Comparison of ENCODE assay signal across 9 mouse cellular contexts in the genomic region with DNA sequence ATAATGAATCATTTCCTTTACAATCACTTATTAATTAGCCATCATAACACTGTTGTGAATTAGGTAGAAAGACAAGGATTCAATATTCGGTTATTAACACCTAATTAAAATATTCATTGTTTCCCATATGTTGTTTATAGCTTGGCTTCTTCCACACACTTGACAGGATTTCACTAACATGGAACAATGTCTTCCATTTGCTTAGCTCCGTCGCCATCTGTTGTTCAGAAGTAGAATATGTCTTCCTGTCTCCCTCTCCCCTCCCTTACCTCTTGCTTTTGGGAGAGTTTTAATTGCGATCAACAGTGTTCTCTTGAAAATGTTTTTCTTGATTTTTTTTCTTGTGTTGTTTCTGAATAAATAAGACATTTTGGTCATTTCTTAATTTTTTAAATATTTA. TPM values are rescaled to one million over a fixed set of nuclear protein-coding genes. Genes with fewer than 3 reads are reported as not detected.
DNase-seq lines count a peak whose midpoint lies in the region; ATAC-seq and TF ChIP-seq lines count a peak whose summit lies in the region.
"Had no signal": no experiment of that assay in that cellular context is flagged by ENCODE, and none has a peak within 500 bp of the region (broad histone marks: within the 10 kb centered on the region; RNA-seq: fewer than 3 reads in every experiment).

No protein-coding gene starts in this region.

- H3K4me2 ChIP-seq in hindbrain, embryonic 11.5 days (replicated peaks; ENCODE audit: low read depth, low read length) = no peak overlapping the region
- no peak overlapping the region for H3K4me2 ChIP-seq in forebrain, postnatal 0 days (ENCODE audit: low read depth)
- H3K4me2 ChIP-seq: limb, embryonic 15.5 days had no signal

- no peak overlapping the region for H3K9ac ChIP-seq in hindbrain, embryonic 11.5 days (ENCODE audit: low read depth, low read length)
- no peak overlapping the region for H3K9ac ChIP-seq in forebrain, postnatal 0 days
- H3K9ac ChIP-seq: limb, embryonic 15.5 days had no signal

- H3K4me1 ChIP-seq in hindbrain, embryonic 11.5 days (replicated peaks; ENCODE audit: control insufficient read depth, insufficient read depth, low read length) = no peaks in the 10 kb centered on the region
- no peaks in the 10 kb centered on the region for H3K4me1 ChIP-seq in hindbrain, embryonic 10.5 days (replicated peaks)
- no peaks in the 10 kb centered on the region for H3K4me1 ChIP-seq in forebrain, postnatal 0 days (ENCODE audit: insufficient read depth)

- peak; percentile 49; the same call in 1 of the 2 replicates for ATAC-seq in hindbrain, embryonic 11.5 days (ENCODE audit: low FRiP score)
- peak; percentile 84 for ATAC-seq in forebrain, postnatal 0 days
- ATAC-seq in megakaryocyte, adult 5-6 weeks (ENCODE audit: poor library complexity, severe bottlenecking) = no peak

- 36% methylated on average over 4 of the region's 4 CpGs for WGBS in hindbrain, embryonic 11.5 days
- WGBS in hindbrain, embryonic 10.5 days = 41% methylated on average over 4 of the region's 4 CpGs
- 18% methylated on average over 4 of the region's 4 CpGs for WGBS in forebrain, postnatal 0 days

- peak; percentile 85 for TF ChIP-seq CTCF in forebrain, postnatal 0 days (IDR thresholded peaks at IDR 0.05; ENCODE audit: low read depth)

- H3K36me3 ChIP-seq in hindbrain, embryonic 11.5 days (ENCODE audit: control insufficient read depth, insufficient read depth, low read length) = no peaks in the 10 kb centered on the region
- no peaks in the 10 kb centered on the region for H3K36me3 ChIP-seq in hindbrain, embryonic 10.5 days
- no peaks in the 10 kb centered on the region for H3K36me3 ChIP-seq in forebrain, postnatal 0 days (ENCODE audit: insufficient read depth)
- H3K36me3 ChIP-seq: limb, embryonic 15.5 days had no signal

- DNase-seq in hindbrain, embryonic 11.5 days (ENCODE audit: low spot score) = peak; percentile 33
- DNase-seq in hindbrain, embryonic 10.5 days (ENCODE audit: low spot score) = no peak
- DNase-seq in 3T3-L1 (ENCODE audit: low read depth, low spot score) (peak; percentile 85), ES-CJ7 (ENCODE audit: low read depth, low spot score) (peak; percentile 55)
- DNase-seq in forebrain, postnatal 0 days = peak; percentile 83
- DNase-seq in mesoderm, embryonic 11.5 days (ENCODE audit: low read depth, low spot score) = peak; percentile 39
- no peak for DNase-seq in frontal cortex, postnatal 14 days (ENCODE audit: low spot score in 2 of 2)

- H3K4me3 ChIP-seq in hindbrain, embryonic 11.5 days (ENCODE audit: low read depth, low read length) = no peak overlapping the region
- H3K4me3 ChIP-seq in hindbrain, embryonic 10.5 days = no peak overlapping the region
- no peak overlapping the region for H3K4me3 ChIP-seq in forebrain, postnatal 0 days (ENCODE audit: low read depth, low read length)
- H3K4me3 ChIP-seq: limb, embryonic 15.5 days had no signal

- no peak overlapping the region for H3K27ac ChIP-seq in hindbrain, embryonic 11.5 days (ENCODE audit: low read depth, low read length)
- no peak overlapping the region for H3K27ac ChIP-seq in hindbrain, embryonic 10.5 days
- no peak overlapping the region for H3K27ac ChIP-seq in forebrain, postnatal 0 days (ENCODE audit: low read depth, low read length)
- H3K27ac ChIP-seq: limb, embryonic 15.5 days had no signal

- no peaks in the 10 kb centered on the region for H3K9me3 ChIP-seq in hindbrain, embryonic 11.5 days (ENCODE audit: control insufficient read depth, low read length)
- H3K9me3 ChIP-seq in hindbrain, embryonic 10.5 days = no peaks in the 10 kb centered on the region
- H3K9me3 ChIP-seq in forebrain, postnatal 0 days (ENCODE audit: low read length) = no peaks in the 10 kb centered on the region
- H3K9me3 ChIP-seq: limb, embryonic 15.5 days had no signal

- no peaks in the 10 kb centered on the region for H3K27me3 ChIP-seq in hindbrain, embryonic 11.5 days (ENCODE audit: control insufficient read depth, insufficient read depth, low read length)
- H3K27me3 ChIP-seq in hindbrain, embryonic 10.5 days (ENCODE audit: insufficient read depth, poor library complexity, severe bottlenecking) = no peaks in the 10 kb centered on the region
- no peaks in the 10 kb centered on the region for H3K27me3 ChIP-seq in forebrain, postnatal 0 days (ENCODE audit: insufficient read depth, low read length)

RNA-seq across cellular contexts. Expression of a gene that starts 30.6 kb away (rescaled TPM):
- 8.7 and 11.1 TPM in 2 replicates for polyA plus RNA-seq in hindbrain, embryonic 11.5 days (2014; fragmentation: Nextera tagmentation; extraction: Ambion mirVana)
- polyA plus RNA-seq in hindbrain, embryonic 10.5 days (2016; fragmentation: Nextera tagmentation; extraction: Ambion mirVana) = 9.9 and 11.0 TPM in 2 replicates
- total RNA-seq in forebrain, postnatal 0 days (2014; rRNA removed) = 13.5 and 14.6 TPM in 2 replicates
- 3.8 and 6.7 TPM in 2 replicates for polyA plus RNA-seq in forebrain, postnatal 0 days (2015; fragmentation: Nextera tagmentation; extraction: Ambion mirVana)
- 9.4 and 11.5 TPM in 2 replicates for total RNA-seq in megakaryocyte, adult 5-6 weeks (2015)
- 18.9 and 19.3 TPM in 2 replicates for total RNA-seq in megakaryocyte, adult 5-6 weeks (2017)

Comparison
In these comparisons a context has a peak if more than half of its experiments do, and no peak if none do; other contexts are left out.
1. DNase-seq: peak in hindbrain, embryonic 11.5 days (single experiment), 3T3-L1 (single experiment), ES-CJ7 (single experiment), forebrain, postnatal 0 days (single experiment) and mesoderm, embryonic 11.5 days (single experiment); none in hindbrain, embryonic 10.5 days (single experiment) and frontal cortex, postnatal 14 days (0 of 2).